Mouse (Mus musculus): ENCODE results near the gene Lysmd1. TPM values are rescaled to one million over a fixed set of nuclear protein-coding genes. Genes with fewer than 3 reads are reported as not detected.
"Not testable (repeated sequence)": the region's sequence is repeated elsewhere in the genome, so short reads cannot be mapped to it uniquely, and the experiment has no call there.

The Lysmd1 gene
- polyA plus RNA-seq, 1 experiment from 2014 or later = 18.5 TPM

DNA sequence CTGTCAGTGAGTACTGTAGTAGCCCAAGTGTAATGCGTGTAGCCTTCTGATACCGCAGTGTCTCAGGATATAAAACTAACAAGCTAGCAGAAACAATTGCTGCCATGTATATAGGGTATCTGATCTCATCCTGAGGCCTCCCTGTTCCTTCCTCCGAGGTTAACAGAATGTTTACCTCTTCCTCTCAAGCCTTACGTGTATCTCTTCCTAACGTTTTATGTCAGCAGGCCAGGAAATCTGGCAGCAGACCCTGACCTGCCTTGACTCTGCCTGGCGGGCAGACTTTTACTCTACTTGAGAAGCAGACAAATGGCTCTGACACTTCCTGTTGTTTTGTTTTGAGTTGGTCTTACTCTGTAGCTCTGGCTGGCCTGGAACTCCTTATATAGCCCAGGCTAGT, 12.3 kb upstream of the Lysmd1 start:
- no peak overlapping the region for H3K4me3 ChIP-seq
- H3K4me1 ChIP-seq = peaks cover 17% of the 10 kb centered on the region
- no peaks in the 10 kb centered on the region for H3K9me3 ChIP-seq
- H3K9ac ChIP-seq = no peak overlapping the region
- WGBS = 75% methylated on average over 6 of the region's 6 CpGs
- H3K4me2 ChIP-seq = no peak overlapping the region
- no peaks in the 10 kb centered on the region for H3K27me3 ChIP-seq
- H3K27ac ChIP-seq = no peak overlapping the region
- no peak for ATAC-seq (ENCODE audit: insufficient number of reproducible peaks, low FRiP score, low TSS enrichment, low read depth)
- peaks cover 62% of the 10 kb centered on the region for H3K36me3 ChIP-seq

GRCm38 (mm10) chr3:95124246-95124645, 9.6 kb upstream of the Lysmd1 start, which contains the start of gene Tmod4:
Gene Tmod4, plus strand, starts transcription at chr3:95124476.
- ATAC-seq (ENCODE audit: insufficient number of reproducible peaks, low FRiP score, low TSS enrichment, low read depth) = 0 out of 2 replicates have a peak, but pooled peaks have one; percentile 30
- H3K27ac ChIP-seq = peak within 1 kb of the TSS; percentile 67; the same call in 1 of the 2 replicates
- H3K4me1 ChIP-seq = peaks cover 19% of the 10 kb centered on the region
- no peak within 1 kb of the TSS for H3K4me3 ChIP-seq
- H3K9me3 ChIP-seq = no peaks in the 10 kb centered on the region
- 50% methylated on average over 6 of the region's 6 CpGs for WGBS
- H3K9ac ChIP-seq = no peak within 1 kb of the TSS
- H3K4me2 ChIP-seq = peak within 1 kb of the TSS; percentile 5; the same call in 1 of the 2 replicates
- H3K27me3 ChIP-seq = no peaks in the 10 kb centered on the region
- H3K36me3 ChIP-seq = peaks cover 43% of the 10 kb centered on the region

DNA sequence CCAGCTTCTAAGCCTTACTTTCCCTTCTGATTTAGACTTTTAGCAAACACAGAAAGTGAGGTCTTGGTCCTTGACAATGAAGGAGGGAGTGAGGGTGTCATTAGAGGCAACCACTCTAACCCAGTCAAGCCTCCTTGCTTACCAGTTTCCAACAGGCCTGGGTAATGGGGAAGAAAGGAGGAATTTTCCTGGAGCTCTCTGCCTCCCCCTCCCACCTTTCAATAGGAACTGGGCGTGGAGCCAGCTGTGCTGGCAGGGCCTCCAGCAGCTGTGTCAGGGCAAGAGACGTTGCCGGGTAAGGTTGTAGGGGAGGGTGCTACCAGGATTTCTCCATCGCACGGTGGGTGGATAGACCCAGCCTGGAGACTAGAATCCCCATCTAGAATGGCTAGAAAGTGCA, 8.9 kb upstream of the Lysmd1 start:
- Histone ChIP-seq H3K9ac (no peak overlapping the region), H3K27ac (peak overlapping the region; percentile 67; the same call in 1 of the 2 replicates), H3K4me2 (peak overlapping the region; percentile 5; the same call in 1 of the 2 replicates), H3K4me3 (no peak overlapping the region), H3K36me3 (peaks cover 41% of the 10 kb centered on the region), H3K27me3 (no peaks in the 10 kb centered on the region), H3K4me1 (peaks cover 21% of the 10 kb centered on the region), H3K9me3 (no peaks in the 10 kb centered on the region)
- WGBS = 8% methylated on average over 5 of the region's 5 CpGs
- no peak for ATAC-seq (ENCODE audit: insufficient number of reproducible peaks, low FRiP score, low TSS enrichment, low read depth)

DNA sequence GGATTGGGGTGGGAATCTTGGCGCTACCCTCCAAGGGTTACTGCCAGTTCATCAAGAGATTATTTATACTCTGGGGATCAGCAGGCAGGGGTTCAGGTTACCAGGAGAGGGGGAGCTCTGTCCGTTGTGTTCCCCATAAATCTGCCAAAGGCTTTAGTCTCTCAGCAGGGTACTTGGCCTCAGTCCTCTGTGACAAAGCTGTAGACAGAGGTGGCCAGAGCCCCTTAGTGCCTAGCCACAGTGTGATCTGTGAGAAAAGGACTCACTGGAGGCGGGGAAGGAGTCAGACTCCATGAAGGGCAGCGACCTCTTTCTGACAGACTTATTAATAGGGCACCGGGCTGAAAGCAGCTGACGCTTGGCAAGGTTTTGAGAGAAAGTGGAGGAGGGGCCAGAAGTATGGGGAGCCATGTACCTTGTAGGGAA, 4.6 kb upstream of the Lysmd1 start:
- Histone ChIP-seq H3K27ac (no peak overlapping the region), H3K9me3 (no peaks in the 10 kb centered on the region), H3K4me2 (no peak overlapping the region), H3K4me3 (no peak overlapping the region), H3K4me1 (peaks cover 27% of the 10 kb centered on the region), H3K9ac (no peak overlapping the region), H3K36me3 (peaks cover 18% of the 10 kb centered on the region), H3K27me3 (no peaks in the 10 kb centered on the region)
- ATAC-seq (ENCODE audit: insufficient number of reproducible peaks, low FRiP score, low TSS enrichment, low read depth) = no peak
- 36% methylated on average over 6 of the region's 6 CpGs for WGBS

- no peak overlapping the region for H3K9ac ChIP-seq
- 79% methylated on average over 5 of the region's 5 CpGs for WGBS
- no peak overlapping the region for H3K27ac ChIP-seq
- no peaks in the 10 kb centered on the region for H3K27me3 ChIP-seq
- H3K9me3 ChIP-seq = no peaks in the 10 kb centered on the region
- H3K4me2 ChIP-seq = no peak overlapping the region
- H3K36me3 ChIP-seq = peaks cover 18% of the 10 kb centered on the region
- peaks cover 21% of the 10 kb centered on the region for H3K4me1 ChIP-seq
- ATAC-seq (ENCODE audit: insufficient number of reproducible peaks, low FRiP score, low TSS enrichment, low read depth) = no peak
- no peak overlapping the region for H3K4me3 ChIP-seq
These were observed 3.8 kb upstream of the Lysmd1 start for GRCm38 (mm10) chr3:95130081-95130480.

GRCm38 (mm10) chr3:95132389-95132788, 1.5 kb upstream of the Lysmd1 start:
- not testable (repeated sequence) for H3K9me3 ChIP-seq; H3K27me3 ChIP-seq; H3K4me2 ChIP-seq; H3K27ac ChIP-seq; ATAC-seq (ENCODE audit: insufficient number of reproducible peaks, low FRiP score, low TSS enrichment, low read depth); H3K9ac ChIP-seq; H3K4me3 ChIP-seq
- Histone ChIP-seq H3K36me3 (peaks cover 18% of the 10 kb centered on the region), H3K4me1 (peaks cover 27% of the 10 kb centered on the region)
- WGBS = 79% methylated on average over 2 of the region's 2 CpGs

- ATAC-seq (ENCODE audit: insufficient number of reproducible peaks, low FRiP score, low TSS enrichment, low read depth) = no peak
- Histone ChIP-seq H3K27ac (peak overlapping the region; percentile 83), H3K9me3 (no peaks in the 10 kb centered on the region), H3K9ac (peak overlapping the region; percentile 72), H3K4me2 (peak overlapping the region; percentile 76), H3K36me3 (peaks cover 22% of the 10 kb centered on the region), H3K4me3 (peak overlapping the region; percentile 68), H3K4me1 (peaks cover 27% of the 10 kb centered on the region), H3K27me3 (no peaks in the 10 kb centered on the region)
- 57% methylated on average over 11 of the region's 11 CpGs for WGBS
These were observed 712 bp upstream of the Lysmd1 start for GRCm38 (mm10) chr3:95133176-95133575.

GRCm38 (mm10) chr3:95134133-95134532, 245 bp downstream of the Lysmd1 start:
- peak overlapping the region; percentile 68; the same call in 1 of the 2 replicates for H3K4me3 ChIP-seq
- no CpG with 5 or more reads among the region's 12 CpGs for WGBS

DNA sequence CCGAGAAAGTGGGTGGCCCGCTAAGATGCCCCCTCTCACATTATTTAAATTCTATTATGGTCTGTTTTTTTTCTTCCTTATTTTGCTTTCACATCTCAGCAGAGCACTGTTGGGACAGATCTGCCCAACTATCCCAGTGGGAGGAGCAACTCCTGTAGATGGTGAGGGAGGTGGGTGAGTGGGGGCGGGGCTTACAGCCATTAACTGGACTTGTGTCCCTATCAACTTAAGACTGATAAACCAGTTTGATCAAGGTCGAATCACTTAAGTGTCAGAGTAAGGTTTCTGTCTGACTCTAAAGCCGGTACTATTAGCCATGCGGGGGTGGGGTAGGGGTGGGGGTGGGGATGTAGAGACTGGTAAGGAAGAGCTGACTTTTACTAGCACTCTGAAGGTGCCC, 1.1 kb downstream of the Lysmd1 start:
- Histone ChIP-seq H3K4me1 (peaks cover 23% of the 10 kb centered on the region), H3K27me3 (no peaks in the 10 kb centered on the region), H3K4me3 (peak overlapping the region; percentile 35), H3K9ac (no peak overlapping the region), H3K4me2 (peak overlapping the region; percentile 55), H3K36me3 (peaks cover 16% of the 10 kb centered on the region), H3K9me3 (no peaks in the 10 kb centered on the region), H3K27ac (0 out of 2 replicates have a peak overlapping the region, but pooled peaks have one; percentile 11)
- ATAC-seq (ENCODE audit: insufficient number of reproducible peaks, low FRiP score, low TSS enrichment, low read depth) = no peak
- 18% methylated on average over 6 of the region's 6 CpGs for WGBS

More at GRCm38 (mm10) chr3:95134133-95134532, 245 bp downstream of the Lysmd1 start:
- not testable (repeated sequence) for H3K9me3 ChIP-seq, H3K9ac ChIP-seq, H3K27me3 ChIP-seq, H3K27ac ChIP-seq, H3K4me2 ChIP-seq
- ATAC-seq (ENCODE audit: insufficient number of reproducible peaks, low FRiP score, low TSS enrichment, low read depth) = peak; percentile 35; the same call in 1 of the 2 replicates
- Histone ChIP-seq H3K36me3 (peaks cover 16% of the 10 kb centered on the region), H3K4me1 (peaks cover 26% of the 10 kb centered on the region)

- Histone ChIP-seq H3K27ac (no peak overlapping the region), H3K9me3 (no peaks in the 10 kb centered on the region), H3K4me1 (peaks cover 23% of the 10 kb centered on the region), H3K4me3 (peak overlapping the region; percentile 35), H3K27me3 (no peaks in the 10 kb centered on the region), H3K36me3 (peaks cover 17% of the 10 kb centered on the region), H3K4me2 (peak overlapping the region; percentile 55), H3K9ac (no peak overlapping the region)
- no peak for ATAC-seq (ENCODE audit: insufficient number of reproducible peaks, low FRiP score, low TSS enrichment, low read depth)
- WGBS = 82% methylated on average over 7 of the region's 7 CpGs
These were observed 1.7 kb downstream of the Lysmd1 start for GRCm38 (mm10) chr3:95135433-95136052.

DNA sequence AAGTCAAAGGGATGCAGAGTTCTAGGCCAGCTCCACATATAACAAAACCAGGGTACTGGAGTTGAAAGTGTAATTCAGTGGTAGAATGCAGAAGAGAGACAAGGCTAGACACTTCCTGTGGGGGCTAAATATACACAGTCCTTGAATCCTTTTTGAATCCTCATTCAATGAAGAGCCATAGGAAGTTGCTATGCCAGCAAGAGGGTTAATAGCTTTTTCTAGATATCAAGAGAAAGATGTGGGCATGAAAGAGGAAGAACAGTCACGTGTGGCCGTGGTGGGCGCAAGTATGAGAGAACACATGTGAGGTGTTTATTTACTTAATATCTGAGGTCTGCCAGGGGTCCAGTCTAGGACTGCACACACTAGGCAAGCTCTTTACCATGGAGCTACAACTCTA, 2.4 kb downstream of the Lysmd1 start:
- no peak for ATAC-seq (ENCODE audit: insufficient number of reproducible peaks, low FRiP score, low TSS enrichment, low read depth)
- Histone ChIP-seq H3K4me2 (no peak overlapping the region), H3K4me3 (no peak overlapping the region), H3K27ac (no peak overlapping the region), H3K9me3 (no peaks in the 10 kb centered on the region), H3K9ac (no peak overlapping the region), H3K36me3 (peaks cover 24% of the 10 kb centered on the region), H3K4me1 (peaks cover 23% of the 10 kb centered on the region), H3K27me3 (no peaks in the 10 kb centered on the region)
- WGBS = 94% methylated on average over 3 of the region's 3 CpGs

DNA sequence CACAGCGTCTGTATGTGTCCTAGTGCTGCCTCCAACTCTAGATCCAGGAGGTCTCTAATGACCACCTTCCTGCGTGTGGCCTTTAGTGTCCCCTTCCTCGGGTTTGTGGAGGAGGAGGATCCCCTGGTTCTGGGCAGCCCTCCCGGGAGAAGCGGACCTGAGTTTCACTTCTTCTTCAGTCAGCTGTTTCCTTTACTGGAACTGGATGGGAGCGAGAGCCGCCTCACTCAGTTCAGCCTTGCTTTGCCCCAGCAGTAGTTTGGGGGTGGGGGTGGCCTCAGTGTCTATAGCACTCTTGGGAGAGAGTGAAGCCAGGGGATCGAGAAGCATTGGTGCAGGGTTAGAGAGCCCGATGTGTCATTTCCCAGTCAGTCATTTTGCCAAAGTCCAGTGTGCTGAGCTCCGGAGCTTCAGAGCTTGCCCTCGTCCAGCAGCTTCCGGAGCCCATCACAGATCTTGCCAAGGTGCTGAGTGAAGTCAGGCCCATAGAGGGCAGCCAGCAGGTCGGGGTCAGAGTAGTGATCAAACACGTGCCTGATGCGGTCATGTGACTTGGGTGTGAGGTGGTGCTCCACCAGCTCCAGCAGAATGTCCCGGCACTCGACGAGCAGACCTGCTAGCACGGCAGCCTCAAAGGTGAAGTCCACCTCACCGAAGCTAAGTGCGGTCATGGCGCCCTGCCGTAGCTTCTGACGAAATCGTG, 5.8 kb downstream of the Lysmd1 start:
- Histone ChIP-seq H3K4me2 (no peak overlapping the region), H3K4me1 (peaks cover 15% of the 10 kb centered on the region; the same call in 1 of the 2 replicates), H3K27me3 (no peaks in the 10 kb centered on the region), H3K4me3 (no peak overlapping the region), H3K9ac (no peak overlapping the region), H3K9me3 (no peaks in the 10 kb centered on the region), H3K36me3 (peaks cover 30% of the 10 kb centered on the region), H3K27ac (no peak overlapping the region)
- WGBS = 71% methylated on average over 25 of the region's 25 CpGs
- ATAC-seq (ENCODE audit: insufficient number of reproducible peaks, low FRiP score, low TSS enrichment, low read depth) = no peak

All from limb, embryonic 15.5 days (tissue).